Mouse (Mus musculus): ENCODE measurements at regions not wholly inside any gene's neighbourhood (a gene's known extent, or its start where the extent isn't known, plus 50 kb on each side); places are given as distances from the start of the nearest gene placed in this dataset.

GRCm38 (mm10) chr9:66646226-66646625 lies 53.3 kb upstream of the Usp3 start:
- peak; percentile 96 for ATAC-seq (replicated peaks; ENCODE audit: poor library complexity)

GRCm38 (mm10) chr9:66651306-66651705 lies 58.4 kb upstream of the Usp3 start:
- ATAC-seq (replicated peaks; ENCODE audit: poor library complexity): no peak

GRCm38 (mm10) chr9:66657116-66657758 lies 56.2 kb upstream of the Car12 start:
- ATAC-seq (replicated peaks; ENCODE audit: poor library complexity): no peak

DNA sequence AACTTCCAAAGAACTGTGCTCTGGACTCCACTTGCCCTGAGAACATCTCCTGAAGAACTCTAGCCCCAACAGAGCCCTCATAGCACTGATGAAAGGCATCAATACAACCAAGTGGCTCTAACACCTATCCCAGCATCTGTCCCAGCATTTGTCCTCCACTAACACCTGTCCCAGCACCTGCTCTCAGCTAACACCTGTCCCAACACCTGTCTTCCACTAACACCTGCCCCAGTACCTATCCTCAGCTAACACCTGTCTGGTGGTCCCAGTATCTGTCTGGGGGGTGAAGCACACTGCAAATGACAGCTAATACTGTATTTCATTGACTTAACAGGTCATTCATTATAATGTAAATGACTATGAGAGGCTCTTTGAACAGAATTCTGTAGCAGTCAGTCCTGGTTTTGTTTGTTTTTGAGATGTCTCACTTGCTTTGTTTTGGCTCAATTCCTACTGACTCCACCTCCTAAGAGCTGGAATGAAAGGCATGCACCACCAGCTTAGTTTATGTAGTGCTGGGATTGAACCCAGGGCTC lies 54.7 kb upstream of the Car12 start:
- no peak for ATAC-seq (replicated peaks; ENCODE audit: poor library complexity)

- ATAC-seq (replicated peaks; ENCODE audit: poor library complexity): no peak
Observed at GRCm38 (mm10) chr9:66659781-66660445, 53.6 kb upstream of the Car12 start.

GRCm38 (mm10) chr9:66661596-66661995 lies 51.9 kb upstream of the Car12 start:
- no peak for ATAC-seq (replicated peaks; ENCODE audit: poor library complexity)

DNA sequence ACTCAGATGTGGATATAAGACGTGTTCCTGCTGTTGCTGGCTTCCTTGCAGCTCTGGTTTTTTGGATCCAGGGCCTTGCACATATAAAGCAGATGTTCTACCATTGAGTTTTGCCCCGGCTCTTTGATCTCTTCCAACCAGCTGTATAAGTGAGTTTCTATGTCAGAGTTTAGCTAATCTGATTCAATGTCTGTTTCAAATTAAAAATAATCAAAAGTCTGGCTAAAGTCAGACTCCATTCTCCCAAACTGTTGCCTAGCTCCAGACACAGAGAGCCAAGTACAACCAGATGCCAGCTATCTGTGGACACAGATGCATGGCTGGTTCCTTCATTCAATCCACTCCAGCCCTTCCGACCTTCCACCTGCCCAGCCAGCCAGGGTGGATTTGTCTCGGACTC lies 51.0 kb upstream of the Car12 start:
- no peak for ATAC-seq (replicated peaks; ENCODE audit: poor library complexity)
